Mouse (Mus musculus) A20 (cell line): ENCODE measurements around the gene Ubac1.
A peak's percentile ranks its signal among the peaks of the same experiment; 100 is the strongest.

Experiments used
- DNase-seq: peaks from one replicate; pipeline ENCODE4 v3.0.0-alpha.2; 2011; ENCODE audit warnings: low read depth, low spot score

The Ubac1 gene

DNA sequence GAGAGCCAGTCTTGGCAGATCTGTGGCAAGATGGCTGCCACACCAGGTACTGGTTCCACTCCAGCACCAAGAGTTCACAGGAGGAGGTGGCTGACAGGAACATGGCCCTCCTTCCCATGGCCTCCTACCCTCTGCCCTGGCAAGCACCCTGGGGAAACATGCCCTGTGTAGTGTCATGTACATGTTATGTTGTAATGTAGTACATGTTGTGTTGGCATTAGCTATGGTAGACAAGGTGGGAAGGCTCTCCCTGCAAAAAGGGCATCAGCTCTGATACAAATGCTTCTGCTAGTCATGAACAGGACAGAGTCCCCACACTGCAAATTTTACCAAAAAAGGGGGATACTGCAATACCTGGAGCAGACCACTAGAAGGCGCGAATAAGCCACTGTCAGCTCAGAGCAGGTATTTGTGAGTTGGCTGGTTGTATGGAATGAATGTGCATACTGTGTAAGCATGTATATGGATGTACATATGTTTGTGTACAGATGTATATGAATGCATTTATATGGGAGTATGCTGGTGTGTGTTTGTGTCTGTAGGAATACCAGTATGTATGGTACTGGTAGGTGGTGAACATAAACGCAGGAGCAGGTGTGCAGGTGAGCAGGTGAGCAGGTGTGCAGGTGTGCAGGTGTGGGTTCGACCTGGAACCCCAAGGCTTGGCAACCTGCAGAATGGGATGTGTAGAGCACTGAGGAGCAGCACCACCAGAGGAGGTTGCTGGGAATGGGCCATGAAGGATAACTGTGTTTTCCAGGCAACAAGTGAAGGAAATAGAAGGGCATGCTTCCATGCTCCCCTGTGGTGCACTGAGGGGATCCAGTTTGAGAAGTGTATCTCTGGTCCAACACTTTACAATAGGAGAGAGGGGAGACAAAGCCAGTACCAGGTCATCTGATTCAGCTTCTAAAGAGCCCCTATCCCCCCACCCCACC, 2.9 kb upstream of the Ubac1 start:
- DNase-seq: peak; percentile 55

DNA sequence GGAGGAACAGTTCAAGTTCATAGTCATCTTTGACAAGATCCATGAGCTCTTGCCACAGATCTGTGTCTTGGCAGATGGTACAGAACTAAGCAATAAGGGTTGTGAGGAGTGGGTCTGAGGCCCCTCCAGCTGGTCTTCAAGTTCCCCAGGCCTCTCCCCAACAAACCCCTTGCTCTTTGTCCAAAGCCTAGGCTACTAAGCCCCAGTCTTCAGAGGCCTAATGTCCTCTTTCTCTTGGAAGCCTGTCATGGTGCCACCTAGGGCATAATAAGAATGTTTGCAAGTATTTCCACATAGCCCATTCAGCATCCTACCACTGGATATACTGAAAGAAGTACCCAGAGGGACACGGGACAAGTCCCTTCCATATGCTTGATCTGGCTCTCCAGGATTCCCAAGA, 1.1 kb upstream of the Ubac1 start:
- DNase-seq: no peak

- DNase-seq: no peak
Observed at GRCm38 (mm10) chr2:26022258-26022565, 665 bp upstream of the Ubac1 start.

DNA sequence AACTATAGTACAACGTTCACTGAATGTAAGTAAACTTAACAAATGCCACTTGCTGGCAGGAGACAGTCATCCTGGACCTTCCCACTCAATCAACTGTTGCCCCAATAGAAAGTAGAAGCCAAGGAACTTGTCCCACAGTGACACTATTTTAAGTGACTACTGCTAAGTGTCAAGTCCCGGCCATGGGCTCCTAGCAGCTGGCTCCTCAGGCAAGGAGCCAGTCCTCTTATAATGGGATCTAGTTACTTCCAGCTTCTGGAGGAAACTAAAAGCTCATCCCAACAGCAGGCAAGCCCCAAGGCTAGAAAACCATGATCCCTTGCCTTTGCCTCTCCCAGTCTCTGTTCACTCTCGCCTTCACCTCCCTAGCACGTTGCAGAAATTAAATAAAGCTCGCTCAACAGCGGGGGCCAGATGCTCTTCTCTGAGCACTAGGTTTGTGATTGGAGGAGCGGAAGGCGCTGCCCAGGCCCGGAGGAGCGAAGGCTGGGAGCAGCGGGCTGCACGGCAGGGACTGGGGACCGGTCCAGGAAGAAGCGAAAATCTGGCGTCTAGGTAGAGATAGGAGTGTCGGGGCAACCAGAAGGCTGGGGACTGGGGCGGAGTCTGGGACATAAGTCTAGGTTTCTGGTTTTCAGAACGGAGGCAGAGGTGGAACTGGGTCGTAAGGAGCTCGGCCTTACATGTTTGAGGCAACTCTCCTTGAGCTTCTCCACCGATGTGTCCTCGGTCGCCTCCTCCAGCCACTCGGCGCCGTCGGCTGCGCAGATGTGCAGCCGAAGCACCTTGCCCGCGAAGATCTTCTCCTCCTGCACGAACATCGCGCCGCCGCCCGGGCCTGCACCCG, 610 bp downstream of the Ubac1 start:
- peak; percentile 10 for DNase-seq

GRCm38 (mm10) chr2:26019923-26020322, 1.6 kb downstream of the Ubac1 start:
- no peak for DNase-seq

DNA sequence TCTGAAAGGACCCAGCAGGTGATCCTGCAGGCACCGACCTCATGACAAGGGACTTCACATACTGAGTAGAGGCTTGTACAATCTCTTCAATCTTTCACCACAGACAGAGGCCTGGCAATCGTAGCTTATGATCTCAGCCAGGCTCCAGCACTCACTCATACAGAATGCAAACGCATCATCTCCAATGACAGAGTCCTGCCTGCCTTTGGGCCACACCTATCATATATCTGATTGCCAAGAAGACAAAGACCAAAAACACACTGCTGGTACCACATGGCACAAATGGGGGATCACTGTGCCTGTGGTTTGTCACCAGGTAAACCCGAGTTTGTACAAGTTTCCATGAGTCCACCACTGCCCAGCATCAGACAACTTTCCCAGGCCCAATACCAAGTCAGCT, 4.2 kb downstream of the Ubac1 start:
- DNase-seq: no peak

DNA sequence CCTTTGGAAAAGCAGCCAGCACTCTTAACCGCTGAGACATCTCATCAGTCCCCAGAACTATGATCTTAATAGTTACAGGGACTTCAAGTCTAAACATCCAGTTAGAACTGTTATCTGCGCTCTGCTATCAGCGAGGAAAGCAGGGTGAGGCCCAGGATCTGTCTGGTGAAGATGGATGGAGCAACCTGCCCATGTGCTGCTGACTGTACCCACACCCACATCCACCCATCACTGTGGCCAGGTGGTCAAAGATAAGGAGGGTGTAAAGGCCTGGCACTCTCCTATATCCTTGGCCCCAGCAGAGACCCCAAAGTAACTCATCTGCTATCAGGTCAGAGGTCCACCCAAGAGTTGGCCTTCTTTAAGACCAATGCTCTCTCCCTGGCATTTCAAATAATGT, 7.9 kb downstream of the Ubac1 start:
- no peak for DNase-seq

DNA sequence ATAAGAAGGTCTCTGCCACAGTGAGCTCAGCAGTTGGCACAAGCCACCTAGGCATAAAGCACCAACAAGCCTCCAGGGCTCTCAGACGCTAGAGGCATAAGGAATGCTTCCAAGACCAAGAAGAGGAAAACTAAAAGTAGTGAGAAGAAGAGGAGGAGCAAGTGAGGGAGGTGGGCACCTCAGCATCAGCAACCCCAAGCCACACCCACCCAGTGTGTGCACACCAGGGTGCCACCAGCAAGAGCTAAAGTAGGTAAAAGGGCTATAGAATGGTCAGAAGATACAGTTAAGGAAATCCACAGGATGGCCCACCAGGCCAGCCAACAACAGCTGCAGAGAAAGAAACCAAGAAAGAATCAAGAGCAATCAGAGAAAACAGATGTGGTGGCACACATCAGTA, 10.1 kb downstream of the Ubac1 start:
- no peak for DNase-seq

- DNase-seq: no peak
Observed at GRCm38 (mm10) chr2:26002001-26002400, 19.5 kb downstream of the Ubac1 start.

DNA sequence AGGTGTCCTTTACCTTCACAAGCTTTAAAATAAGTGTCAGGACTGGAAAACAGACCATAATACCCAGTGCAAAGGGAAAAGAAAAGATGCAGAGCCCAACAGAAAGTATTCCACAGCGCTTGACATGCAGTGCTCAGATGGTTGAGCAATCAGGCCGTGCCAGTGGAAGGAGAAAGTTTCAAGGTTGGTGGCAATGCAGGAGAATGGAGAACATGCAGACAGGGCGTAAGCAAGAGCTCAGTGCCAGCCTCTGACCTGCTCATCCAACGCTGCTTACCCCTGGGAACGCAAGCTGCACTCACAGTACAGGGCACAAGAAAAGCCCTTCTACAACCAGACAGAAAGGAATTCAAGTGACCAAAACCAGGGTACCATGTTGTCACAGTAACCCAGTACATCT, 20.4 kb downstream of the Ubac1 start:
- no peak for DNase-seq

- no peak for DNase-seq
Observed at GRCm38 (mm10) chr2:25997716-25998115, 23.8 kb downstream of the Ubac1 start.

DNA sequence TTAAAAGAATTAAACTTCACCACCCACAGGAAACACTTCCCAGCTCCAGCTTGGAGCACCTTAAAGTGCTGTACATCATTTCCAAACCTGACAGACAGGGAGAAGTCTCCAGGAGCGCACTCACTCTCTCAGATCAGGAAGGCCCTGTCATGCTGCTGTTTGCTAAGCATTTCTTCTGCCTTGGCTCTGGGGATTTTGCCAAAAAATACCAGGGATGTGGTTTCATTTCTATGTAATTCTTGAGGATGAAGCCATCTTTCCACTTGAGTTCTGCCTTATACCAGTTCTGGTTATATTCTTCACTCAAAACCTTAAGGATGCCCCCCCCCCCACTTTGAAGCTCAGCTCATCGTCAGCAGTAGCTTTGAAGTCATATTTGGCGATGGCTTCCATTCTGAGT, 26.8 kb downstream of the Ubac1 start:
- no peak for DNase-seq

GRCm38 (mm10) chr2:25992285-25992684, 29.3 kb downstream of the Ubac1 start:
- no peak for DNase-seq

DNA sequence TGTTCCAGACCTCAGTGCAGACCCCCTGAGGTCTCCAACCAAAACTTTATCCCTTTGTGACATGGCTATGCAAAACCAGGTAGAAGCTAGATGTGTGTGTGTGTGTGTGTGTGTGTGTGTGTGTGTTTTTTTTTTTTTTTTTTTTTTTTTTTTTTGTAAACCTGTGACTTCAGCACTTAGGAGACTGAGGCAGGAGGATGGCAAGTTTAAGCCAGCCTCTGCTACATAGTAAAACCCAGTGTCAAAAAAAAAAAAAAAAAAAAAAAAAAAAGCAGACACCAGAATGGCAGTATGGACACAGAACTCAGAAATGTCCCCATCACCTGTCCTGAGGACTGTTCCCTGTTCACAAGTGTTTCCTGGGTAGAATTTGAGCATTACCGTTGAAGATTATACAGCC, 31.9 kb downstream of the Ubac1 start:
- DNase-seq: no peak

DNA sequence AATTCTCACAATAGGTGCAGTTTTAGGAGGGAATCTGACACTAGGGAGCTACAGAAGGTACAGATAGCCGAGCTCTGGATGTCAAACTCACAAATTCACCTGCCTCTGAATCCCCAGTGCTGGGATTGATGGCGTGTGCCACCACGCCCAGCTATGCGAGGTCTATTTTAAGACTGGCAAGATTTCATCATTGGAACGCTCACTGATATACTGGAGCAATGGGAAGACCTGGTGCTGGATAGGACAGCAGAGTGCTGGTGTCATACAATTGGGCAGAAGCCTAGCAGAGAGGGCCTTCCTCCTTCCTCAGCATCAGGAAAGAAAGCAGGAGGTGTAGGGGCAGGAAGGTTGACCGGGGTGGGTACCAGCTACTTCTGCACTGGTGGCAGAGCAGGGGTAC, 33.7 kb downstream of the Ubac1 start:
- DNase-seq: no peak

- no peak for DNase-seq
Observed at GRCm38 (mm10) chr2:25986601-25987000, 34.9 kb downstream of the Ubac1 start.

DNA sequence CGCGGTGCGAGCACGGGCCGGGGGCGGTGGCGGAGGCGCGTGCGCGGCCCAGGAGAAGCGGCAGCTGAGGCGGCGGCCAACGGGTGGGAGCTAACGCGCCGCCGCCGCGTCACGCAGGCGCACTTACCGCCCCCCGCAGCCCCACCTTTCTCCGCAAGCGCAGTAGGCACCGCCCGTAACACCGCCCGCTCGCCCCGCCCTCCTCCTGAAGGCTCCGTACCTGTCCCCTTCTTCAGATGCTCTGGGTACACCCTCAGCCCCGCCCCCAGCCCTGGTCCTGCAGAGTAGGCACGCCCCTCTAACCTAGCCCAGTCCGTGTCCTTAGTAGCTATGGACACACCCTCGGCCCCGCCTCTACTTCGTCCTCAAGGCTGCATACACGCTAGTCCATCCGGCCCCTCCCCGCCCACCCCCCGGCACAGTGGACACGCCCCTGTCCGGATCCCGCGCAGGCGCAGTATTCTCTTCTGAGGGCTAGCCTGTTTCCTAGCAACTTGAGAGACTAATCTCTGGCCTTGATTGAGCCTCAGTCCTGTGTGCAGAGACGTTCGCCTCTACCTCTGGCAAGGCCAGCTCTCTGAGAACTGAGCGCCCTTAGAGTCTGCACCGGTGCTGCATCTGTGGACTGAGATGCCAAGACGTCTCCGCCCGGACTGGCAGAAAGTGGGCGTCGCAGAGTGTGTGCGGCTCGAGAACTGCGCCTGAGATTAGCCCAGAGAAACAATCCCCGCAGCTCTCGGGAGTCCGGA, 38.2 kb downstream of the Ubac1 start, which contains the start of gene Camsap1:
TSS of gene Camsap1 (minus strand) at position 124 of the 749 bp plus-strand sequence.
- DNase-seq: peak; percentile 100

GRCm38 (mm10) chr2:25982426-25983091, 39.0 kb downstream of the Ubac1 start:
- DNase-seq: peak; percentile 53

- DNase-seq: peak; percentile 59
Observed at GRCm38 (mm10) chr2:25982052-25982425, 39.5 kb downstream of the Ubac1 start.

DNA sequence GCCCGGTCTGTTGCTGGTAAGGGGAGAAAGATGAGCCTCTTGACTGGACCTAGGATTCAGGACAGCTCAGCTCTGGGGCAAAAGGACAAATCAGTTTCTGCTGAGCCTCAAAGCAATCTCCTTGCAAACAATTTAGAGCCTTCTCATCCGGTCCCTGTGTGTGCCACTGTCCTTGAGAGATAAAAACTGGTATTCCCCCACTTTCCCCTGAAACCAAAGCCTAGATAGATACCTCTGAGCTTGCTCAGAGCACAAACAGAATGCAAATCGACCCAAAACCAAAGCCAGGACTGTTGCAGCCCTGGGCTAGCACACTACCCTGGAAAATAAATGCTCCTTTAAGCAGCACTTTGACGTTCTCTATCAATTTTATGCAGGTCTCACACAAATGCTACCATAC, 42.5 kb downstream of the Ubac1 start:
- DNase-seq: peak; percentile 71

DNA sequence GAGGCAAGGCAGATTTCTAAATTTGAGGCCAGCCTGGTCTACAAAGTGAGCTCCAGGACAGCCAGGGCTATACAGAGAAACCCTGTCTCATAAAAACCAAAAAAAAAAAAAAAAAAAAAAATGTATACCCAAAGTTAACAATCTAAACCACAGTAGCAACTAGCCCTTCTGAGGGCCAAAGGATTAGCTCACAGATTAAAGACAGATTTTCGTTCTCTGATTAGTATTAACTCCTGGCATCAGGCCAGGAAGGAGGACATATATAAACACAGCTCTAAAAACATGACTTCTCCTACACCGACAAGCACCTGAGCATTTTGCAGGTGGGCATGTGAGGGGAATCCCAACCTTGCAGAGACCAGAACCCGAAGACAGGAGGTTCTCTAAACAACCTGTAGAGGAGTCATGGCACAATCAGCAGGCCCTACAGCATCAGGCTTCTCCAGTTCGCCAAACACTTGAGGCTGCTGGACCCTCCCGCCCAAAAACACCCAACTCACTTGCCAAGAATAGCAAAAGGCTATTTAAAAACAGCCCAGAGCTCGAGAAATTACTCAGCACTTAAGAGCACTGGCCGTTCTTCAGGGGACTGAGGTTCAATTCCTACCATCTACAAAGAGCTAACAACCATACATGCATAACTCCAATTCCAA, 43.8 kb downstream of the Ubac1 start:
- DNase-seq: peak; percentile 86
